Mouse (Mus musculus) NIH3T3 (cell line): Measurements from ENCODE around the gene Fam107b.
"Not testable (repeated sequence)": the region's sequence is repeated elsewhere in the genome, so short reads cannot be mapped to it uniquely, and the experiment has no call there.

Source experiments
- DNase-seq: peaks from one replicate; pipeline ENCODE4 v3.0.0-alpha.2; 2012; ENCODE audit warnings: low read depth

Fam107b gene

GRCm38 (mm10) chr2:3712369-3713042, 142.2 kb downstream of the Fam107b start:
- DNase-seq, result peak; percentile 85

- DNase-seq, result peak; percentile 98
Observed at GRCm38 (mm10) chr2:3713212-3713681, 143.0 kb downstream of the Fam107b start.

GRCm38 (mm10) chr2:3713682-3714361, 143.5 kb downstream of the Fam107b start:
- peak; percentile 42 for DNase-seq

- DNase-seq, result no peak
Observed at GRCm38 (mm10) chr2:3714511-3714910, 144.2 kb downstream of the Fam107b start.

- DNase-seq, result peak; percentile 27
Observed at GRCm38 (mm10) chr2:3715424-3715823, 145.1 kb downstream of the Fam107b start.

GRCm38 (mm10) chr2:3717268-3717667, 147.0 kb downstream of the Fam107b start:
- no peak for DNase-seq

GRCm38 (mm10) chr2:3717847-3718246, 147.6 kb downstream of the Fam107b start:
- no peak for DNase-seq

- not testable (repeated sequence) for DNase-seq
Observed at GRCm38 (mm10) chr2:3719436-3720121, 149.3 kb downstream of the Fam107b start.

GRCm38 (mm10) chr2:3721107-3721506, 150.8 kb downstream of the Fam107b start:
- DNase-seq, result no peak

- DNase-seq, result no peak
Observed at GRCm38 (mm10) chr2:3721974-3722373, 151.7 kb downstream of the Fam107b start.

- no peak for DNase-seq
Observed at GRCm38 (mm10) chr2:3723391-3724106, 153.3 kb downstream of the Fam107b start.

- peak; percentile 71 for DNase-seq
Observed at GRCm38 (mm10) chr2:3726501-3727078, 156.3 kb downstream of the Fam107b start.

GRCm38 (mm10) chr2:3727225-3727930, 157.1 kb downstream of the Fam107b start:
- no peak for DNase-seq

- no peak for DNase-seq
Observed at GRCm38 (mm10) chr2:3728090-3728489, 157.8 kb downstream of the Fam107b start.

- DNase-seq, result no peak
Observed at GRCm38 (mm10) chr2:3729586-3729985, 159.3 kb downstream of the Fam107b start.

- DNase-seq, result no peak
Observed at GRCm38 (mm10) chr2:3730744-3731143, 160.5 kb downstream of the Fam107b start.

GRCm38 (mm10) chr2:3731316-3732015, 161.2 kb downstream of the Fam107b start:
- no peak for DNase-seq

GRCm38 (mm10) chr2:3737917-3738694, 167.8 kb downstream of the Fam107b start:
- no peak for DNase-seq

GRCm38 (mm10) chr2:3738734-3739133, 168.4 kb downstream of the Fam107b start:
- no peak for DNase-seq
